Mouse (Mus musculus) naive thymus-derived CD4-positive, alpha-beta T cell, adult 2 months (primary cell): ENCODE results near the gene Lamp2.
"Not testable (repeated sequence)": the region's sequence is repeated elsewhere in the genome, so short reads cannot be mapped to it uniquely, and the experiment has no call there.

Experiments used
- DNase-seq: peaks from one replicate; pipeline ENCODE4 v3.0.0-alpha.2; 2011; ENCODE audit warnings: low read depth

The Lamp2 gene

GRCm38 (mm10) chrX:38426043-38426442 is 30.2 kb downstream of the Lamp2 start:
- no peak for DNase-seq

DNA sequence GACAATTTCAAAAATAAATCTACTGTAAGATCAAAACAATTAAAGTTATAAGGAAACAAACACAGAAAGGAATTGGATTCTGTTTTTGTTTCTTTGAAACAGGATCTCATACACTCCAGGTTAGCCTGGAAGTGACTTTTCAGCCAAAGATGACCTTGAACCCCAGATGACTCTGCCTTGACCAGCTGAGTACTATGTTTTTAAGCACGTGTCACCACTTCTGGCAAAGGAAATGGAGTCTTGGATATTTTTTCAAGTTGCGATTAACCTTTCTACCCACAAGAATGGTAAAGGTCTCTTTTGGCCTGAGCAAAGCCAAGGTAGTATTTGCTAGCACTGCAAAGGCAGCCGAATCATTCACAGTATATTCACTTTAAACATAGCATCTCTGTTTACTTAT is 33.2 kb downstream of the Lamp2 start:
- no peak for DNase-seq

- no peak for DNase-seq
These were observed 33.9 kb downstream of the Lamp2 start for GRCm38 (mm10) chrX:38422396-38422795.

DNA sequence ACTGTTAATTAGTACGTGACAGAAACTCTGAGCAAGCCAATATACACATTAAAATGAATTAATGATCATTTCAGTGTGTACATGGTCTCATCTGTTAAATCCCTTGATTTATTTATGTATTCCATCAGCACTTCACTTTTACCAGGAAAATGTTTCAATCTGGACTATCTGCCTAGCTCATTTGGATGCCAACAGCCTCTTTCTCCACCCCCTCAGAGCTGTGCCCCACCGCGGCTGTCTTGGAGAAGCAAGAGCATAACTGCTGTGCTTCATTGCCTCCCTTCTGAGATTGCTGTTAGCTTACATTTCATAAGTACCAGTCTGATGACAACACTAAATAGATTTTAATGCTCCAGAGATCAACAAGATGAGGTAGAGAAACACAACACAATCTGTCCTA is 52.4 kb downstream of the Lamp2 start:
- DNase-seq = no peak

- no peak for DNase-seq
These were observed 53.3 kb downstream of the Lamp2 start for GRCm38 (mm10) chrX:38402981-38403380.

DNA sequence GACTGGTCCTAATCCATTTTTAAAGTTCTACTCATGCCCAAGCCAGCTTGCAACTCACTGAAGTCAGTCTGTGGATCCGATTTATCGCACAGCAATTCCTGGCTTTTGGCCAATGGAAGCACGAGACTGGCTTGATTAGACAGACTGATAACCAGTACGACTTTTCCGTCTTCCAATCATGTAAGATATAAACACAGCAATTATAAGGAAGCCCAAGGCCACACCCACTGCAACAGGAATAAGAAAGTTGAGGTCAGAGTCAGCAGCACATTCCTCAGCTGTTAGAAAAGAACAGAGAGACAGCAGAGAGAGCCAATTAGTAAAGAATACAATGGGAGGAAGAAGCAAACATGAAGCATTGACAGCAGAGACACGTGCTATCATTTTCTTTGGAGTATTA is 54.2 kb downstream of the Lamp2 start:
- DNase-seq = no peak

DNA sequence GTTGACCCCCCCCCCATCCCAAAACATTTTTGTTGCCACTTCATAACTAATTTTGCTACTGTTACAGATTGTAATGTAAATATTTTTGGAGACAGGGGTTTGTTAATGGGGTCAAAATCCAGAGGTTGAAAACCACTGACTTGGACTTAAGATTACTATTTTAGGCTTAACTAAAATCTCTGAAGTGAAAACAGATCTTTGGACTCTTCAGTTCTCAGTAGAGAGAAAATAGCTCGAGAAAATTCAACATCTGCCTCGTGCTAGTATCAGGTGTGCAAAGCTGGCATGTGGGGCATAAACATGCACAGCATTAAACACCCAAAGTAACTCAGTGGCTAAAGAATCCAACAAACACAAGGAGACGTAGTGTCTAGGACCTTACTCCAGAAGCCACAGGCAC is 55.6 kb downstream of the Lamp2 start:
- DNase-seq = no peak

- no peak for DNase-seq
These were observed 56.6 kb downstream of the Lamp2 start for GRCm38 (mm10) chrX:38399671-38400070.

- not testable (repeated sequence) for DNase-seq
These were observed 83.1 kb downstream of the Lamp2 start for GRCm38 (mm10) chrX:38373169-38373568.

DNA sequence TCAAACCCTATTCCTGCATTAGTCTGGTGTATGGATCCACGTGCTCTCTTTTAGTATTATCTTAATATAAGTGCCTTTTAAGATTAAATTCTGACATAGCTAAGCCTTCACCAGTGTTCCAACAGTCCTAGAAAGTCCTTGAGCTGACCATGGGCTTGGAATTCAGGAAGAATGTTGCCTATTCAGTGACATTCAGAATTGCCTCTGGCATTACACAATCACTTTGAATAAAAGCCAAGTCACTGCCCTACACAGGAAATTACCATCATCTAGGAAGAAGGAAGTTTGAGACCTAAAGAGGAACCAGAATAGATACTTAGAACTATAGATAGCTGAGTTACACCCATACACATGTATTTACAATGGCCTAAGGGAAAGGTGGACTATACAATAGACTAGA is 91.6 kb downstream of the Lamp2 start:
- not testable (repeated sequence) for DNase-seq

- no peak for DNase-seq
These were observed 94.2 kb downstream of the Lamp2 start for GRCm38 (mm10) chrX:38362016-38362415.
